Mouse (Mus musculus) midbrain, embryonic 14.5 days (tissue): ENCODE data around the gene Cfd. TPM values are rescaled to one million over a fixed set of nuclear protein-coding genes. Genes with fewer than 3 reads are reported as not detected.
A peak's percentile ranks its signal among the peaks of the same experiment; 100 is the strongest.

Experiments used
- ATAC-seq: fragments of 200-750 bp; cut with Nextera tagmentation; 2 replicates; pipeline ENCODE4 v1.8.0; 2017; ENCODE audit warnings: moderate number of reproducible peaks, moderate library complexity; ENCODE audit not compliant: low FRiP score, low TSS enrichment
- DNase-seq: peaks from one replicate; pipeline ENCODE4 v3.0.0-alpha.2; 2015
- H3K27ac ChIP-seq: fragments of 300-500 bp; sonication (generic); replicated peaks from 2 replicates; pipeline ENCODE4 v1.5.1; 2014; ENCODE audit warnings: mild to moderate bottlenecking, low read depth, low read length, moderate library complexity
- H3K27me3 ChIP-seq: fragments of 300-500 bp; sonication (generic); 2 replicates; pipeline ENCODE4 v1.6.1; 2014; ENCODE audit warnings: low read length, control low read depth, mixed read lengths; ENCODE audit not compliant: control insufficient read depth, insufficient read depth
- H3K36me3 ChIP-seq: fragments of 300-500 bp; sonication (generic); 2 replicates; pipeline ENCODE4 v1.6.1; 2014; ENCODE audit warnings: low read length, control low read depth; ENCODE audit not compliant: control insufficient read depth, insufficient read depth
- H3K4me1 ChIP-seq: fragments of 300-500 bp; sonication (generic); 2 replicates; pipeline ENCODE4 v1.6.1; 2014; ENCODE audit warnings: mild to moderate bottlenecking, antibody characterized with exemption, low read length, control low read depth; ENCODE audit not compliant: control insufficient read depth, insufficient read depth
- H3K4me2 ChIP-seq: fragments of 300-500 bp; sonication (generic); 2 replicates; pipeline ENCODE4 v1.6.1; 2014; ENCODE audit warnings: mild to moderate bottlenecking, low read length, moderate library complexity
- H3K4me3 ChIP-seq: fragments of 300-500 bp; sonication (generic); replicated peaks from 2 replicates; pipeline ENCODE4 v1.5.1; 2014; ENCODE audit warnings: low read depth, low read length
- H3K9ac ChIP-seq: fragments of 300-500 bp; sonication (generic); replicated peaks from 2 replicates; pipeline ENCODE4 v1.6.1; 2014; ENCODE audit warnings: mild to moderate bottlenecking, low read length, moderate library complexity
- H3K9me3 ChIP-seq: fragments of 300-500 bp; sonication (generic); 2 replicates; pipeline ENCODE4 v1.6.1; 2016; ENCODE audit warnings: low read length, control low read depth, mixed read lengths; ENCODE audit not compliant: control insufficient read depth
- WGBS: fragments of 180-500 bp; shearing (Covaris S2); extraction: QIAGEN DNeasy Blood & Tissue Kit; methylation state at CpG from one replicate; pipeline ENCODE4 v1.1.7; 2014; 5-methylcytosine and 5-hydroxymethylcytosine counted together
- polyA plus RNA-seq: library from polyadenylated mRNA; unstranded; fragments of >200 nt; fragmentation: Nextera tagmentation; extraction: Ambion mirVana; gene quantifications from 2 replicates; pipeline ENCODE4 v1.2.1, GENCODE M21; 2014

Gene Cfd
- polyA plus RNA-seq, 1 experiment from 2014 or later: not detected

DNA sequence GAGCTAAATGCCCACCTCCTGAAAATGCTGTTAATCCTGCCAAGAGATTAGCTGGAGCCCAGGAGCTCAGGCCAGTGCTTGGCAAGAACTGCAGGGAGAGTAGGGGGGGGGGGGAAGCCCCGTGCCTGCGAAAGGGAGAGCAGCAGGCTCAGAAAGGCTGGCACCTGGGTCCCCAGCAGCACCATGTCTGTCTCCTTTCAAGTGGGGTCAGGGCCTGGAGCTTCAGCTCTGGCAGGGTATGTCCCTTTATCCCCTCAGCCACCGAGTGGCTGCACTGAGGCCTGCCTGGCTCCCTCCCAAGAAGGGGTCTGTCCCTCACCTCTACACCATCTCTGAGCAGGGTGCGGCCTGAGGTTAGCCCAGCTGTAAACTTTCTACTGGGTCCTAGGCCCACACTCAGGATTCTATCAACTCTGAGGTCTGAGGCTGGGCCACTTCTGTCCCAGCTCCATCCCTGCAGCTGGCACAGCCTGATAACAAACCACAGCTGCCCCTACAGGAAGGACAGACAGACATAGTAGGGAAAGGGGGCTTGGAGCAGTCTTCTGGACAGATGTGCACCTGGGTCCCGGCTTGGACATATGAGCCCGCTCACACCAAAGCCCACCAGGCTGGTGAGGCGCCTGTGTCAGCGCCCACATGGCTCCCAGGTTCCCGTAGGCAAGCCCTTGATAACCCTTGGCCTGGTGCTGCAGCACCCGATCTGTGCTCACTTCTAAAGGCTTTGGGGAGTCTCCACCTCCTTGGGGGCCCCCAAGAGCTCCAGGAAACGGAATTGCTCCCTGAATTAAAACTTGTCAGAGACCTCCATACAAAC, 23.7 kb downstream of the Cfd start:
- Histone ChIP-seq H3K9me3 (no peaks in the 10 kb centered on the region), H3K27ac (peak overlapping the region; percentile 1; the same call in 1 of the 2 replicates), H3K36me3 (peaks cover 21% of the 10 kb centered on the region), H3K9ac (peak overlapping the region; percentile 16; the same call in 1 of the 2 replicates), H3K4me3 (no peak overlapping the region), H3K4me1 (peaks cover 25% of the 10 kb centered on the region), H3K4me2 (peak overlapping the region; percentile 6), H3K27me3 (peaks cover 19% of the 10 kb centered on the region)
- DNase-seq (peak; percentile 47), ATAC-seq (no peak)
- 67% methylated on average over 10 of the region's 11 CpGs for WGBS

- Histone ChIP-seq H3K27me3 (peaks cover 26% of the 10 kb centered on the region), H3K4me1 (peaks cover 22% of the 10 kb centered on the region), H3K36me3 (peaks cover 21% of the 10 kb centered on the region), H3K9ac (peak overlapping the region; percentile 16; the same call in 1 of the 2 replicates), H3K27ac (no peak overlapping the region), H3K4me3 (no peak overlapping the region), H3K9me3 (no peaks in the 10 kb centered on the region), H3K4me2 (peak overlapping the region; percentile 93)
- no peak for DNase-seq
- WGBS: 76% methylated on average over 7 of the region's 7 CpGs
- ATAC-seq: no peak
Measured at GRCm38 (mm10) chr10:79914948-79915596, 24.4 kb downstream of the Cfd start.

GRCm38 (mm10) chr10:79916081-79916480, 25.4 kb downstream of the Cfd start:
- H3K4me3 ChIP-seq: peak overlapping the region; percentile 69
- H3K27ac ChIP-seq: peak overlapping the region; percentile 73; the same call in 1 of the 2 replicates
- H3K9ac ChIP-seq: peak overlapping the region; percentile 96
- no peak for ATAC-seq
- 8% methylated on average over 8 of the region's 8 CpGs for WGBS
- H3K4me1 ChIP-seq: peaks cover 22% of the 10 kb centered on the region
- no peaks in the 10 kb centered on the region for H3K9me3 ChIP-seq
- DNase-seq: no peak
- H3K27me3 ChIP-seq: peaks cover 36% of the 10 kb centered on the region
- peak overlapping the region; percentile 93 for H3K4me2 ChIP-seq
- peaks cover 13% of the 10 kb centered on the region for H3K36me3 ChIP-seq

DNA sequence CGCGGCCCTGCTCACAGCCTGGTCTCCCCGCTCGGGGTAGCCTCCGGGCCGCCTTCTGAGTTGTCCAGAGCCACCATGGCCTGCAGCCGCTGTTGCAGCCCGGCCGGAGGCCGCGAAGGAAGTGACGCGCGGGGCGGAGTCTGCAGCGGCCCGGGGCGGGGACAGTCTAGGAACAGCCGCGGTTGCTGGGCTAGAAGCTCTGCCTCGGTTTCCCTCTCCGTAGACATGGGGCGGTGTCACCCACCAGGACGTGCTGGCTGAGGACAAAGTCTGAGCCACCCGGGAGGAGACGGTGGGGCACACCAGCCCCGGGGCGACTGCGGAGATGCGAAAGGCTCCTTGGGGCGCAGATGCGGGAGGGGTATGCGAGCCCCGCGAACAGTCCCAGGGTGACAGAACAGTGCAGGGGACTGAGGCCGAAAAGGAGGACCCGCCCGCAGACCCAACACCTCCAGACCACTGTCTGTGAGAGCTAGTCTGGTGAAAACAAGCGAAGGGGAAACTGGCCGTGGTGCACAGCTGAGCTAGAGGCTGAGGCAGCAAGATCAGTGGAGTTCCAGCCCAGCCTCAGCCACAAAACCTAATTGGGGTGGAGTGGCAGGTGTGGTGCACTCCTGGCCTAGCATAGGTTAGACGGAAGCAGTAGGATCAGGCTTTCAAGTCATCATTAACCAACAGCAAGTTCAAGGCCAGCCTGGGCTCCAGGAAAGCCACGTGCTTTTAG, 26.3 kb downstream of the Cfd start, which contains the start of gene Kiss1r:
Gene Kiss1r (plus strand): TSS at position 164 of the 724 bp plus-strand sequence.
- peak within 1 kb of the TSS; percentile 69 for H3K4me3 ChIP-seq
- H3K9me3 ChIP-seq: no peaks in the 10 kb centered on the region
- H3K4me1 ChIP-seq: peaks cover 29% of the 10 kb centered on the region
- ATAC-seq (peak; percentile 82), DNase-seq (peak; percentile 91)
- peak within 1 kb of the TSS; percentile 73 for H3K27ac ChIP-seq
- peaks cover 4% of the 10 kb centered on the region; the same call in 1 of the 2 replicates for H3K36me3 ChIP-seq
- H3K4me2 ChIP-seq: peak within 1 kb of the TSS; percentile 93
- H3K27me3 ChIP-seq: peaks cover 45% of the 10 kb centered on the region
- peak within 1 kb of the TSS; percentile 96 for H3K9ac ChIP-seq
- WGBS: 2% methylated on average over 42 of the region's 42 CpGs

- no peak overlapping the region for H3K9ac ChIP-seq
- ATAC-seq: no peak
Measured at GRCm38 (mm10) chr10:79917532-79918100, 27.0 kb downstream of the Cfd start.

DNA sequence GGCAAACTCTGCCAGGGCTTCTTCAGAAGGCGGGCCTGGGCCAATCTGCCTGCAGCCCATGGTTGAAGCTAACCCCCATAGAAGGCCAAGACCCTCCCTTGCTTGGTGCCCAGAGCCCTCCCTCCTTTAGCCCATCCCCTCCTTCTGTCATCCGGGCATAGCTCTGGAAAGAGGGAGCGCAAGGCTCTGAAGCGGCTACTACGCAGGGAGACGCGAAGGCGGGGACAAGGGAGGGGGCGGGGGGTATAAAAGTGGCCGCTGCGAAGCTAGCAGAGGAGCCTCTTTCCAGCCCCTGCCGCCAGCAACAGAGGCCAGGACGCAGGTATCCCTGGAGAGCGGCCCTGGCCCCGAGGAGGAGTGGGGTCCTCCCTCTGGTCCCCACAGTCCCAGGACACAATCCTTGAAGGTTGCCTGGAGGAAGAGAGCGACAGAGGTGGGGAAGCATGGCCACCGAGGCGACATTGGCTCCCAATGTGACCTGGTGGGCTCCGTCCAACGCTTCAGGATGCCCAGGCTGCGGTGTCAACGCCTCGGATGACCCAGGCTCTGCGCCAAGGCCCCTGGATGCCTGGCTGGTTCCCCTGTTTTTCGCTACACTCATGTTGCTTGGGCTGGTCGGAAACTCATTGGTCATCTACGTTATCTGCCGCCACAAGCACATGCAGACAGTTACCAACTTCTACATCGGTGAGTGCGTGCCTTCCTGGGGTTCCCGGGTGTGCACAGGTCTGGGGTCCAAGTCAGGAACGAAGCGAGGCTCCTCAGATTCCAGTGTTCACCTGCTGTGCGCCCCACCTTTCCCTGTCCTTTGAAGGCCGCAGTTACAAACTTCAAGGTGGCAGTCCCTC, 27.8 kb downstream of the Cfd start:
- WGBS: 4% methylated on average over 35 of the region's 35 CpGs
- DNase-seq (no peak), ATAC-seq (no peak)
- Histone ChIP-seq H3K36me3 (no peaks in the 10 kb centered on the region), H3K4me3 (no peak overlapping the region), H3K27ac (no peak overlapping the region), H3K4me1 (peaks cover 29% of the 10 kb centered on the region), H3K4me2 (0 out of 2 replicates have a peak overlapping the region, but pooled peaks have one; percentile 4), H3K27me3 (peaks cover 60% of the 10 kb centered on the region), H3K9ac (no peak overlapping the region), H3K9me3 (no peaks in the 10 kb centered on the region)

More at GRCm38 (mm10) chr10:79917532-79918100, 27.0 kb downstream of the Cfd start:
- peaks cover 29% of the 10 kb centered on the region for H3K4me1 ChIP-seq
- H3K27ac ChIP-seq: no peak overlapping the region
- 58% methylated on average over 5 of the region's 5 CpGs for WGBS
- H3K4me2 ChIP-seq: peak overlapping the region; percentile 93
- H3K27me3 ChIP-seq: peaks cover 52% of the 10 kb centered on the region
- no peak for DNase-seq
- no peaks in the 10 kb centered on the region for H3K9me3 ChIP-seq
- peak overlapping the region; percentile 69 for H3K4me3 ChIP-seq
- no peaks in the 10 kb centered on the region for H3K36me3 ChIP-seq

- Histone ChIP-seq H3K27me3 (peaks cover 65% of the 10 kb centered on the region), H3K4me3 (0 out of 2 replicates have a peak overlapping the region, but pooled peaks have one; percentile 2), H3K9me3 (no peaks in the 10 kb centered on the region), H3K36me3 (no peaks in the 10 kb centered on the region), H3K4me2 (no peak overlapping the region), H3K4me1 (peaks cover 23% of the 10 kb centered on the region), H3K9ac (no peak overlapping the region), H3K27ac (no peak overlapping the region)
- ATAC-seq: no peak
- DNase-seq: no peak
- 3% methylated on average over 21 of the region's 21 CpGs for WGBS
Measured at GRCm38 (mm10) chr10:79919251-79919849, 28.7 kb downstream of the Cfd start.
